Mouse (Mus musculus) forebrain, embryonic 16.5 days (tissue): ENCODE data around the gene Zfp366. TPM values are rescaled to one million over a fixed set of nuclear protein-coding genes. Genes with fewer than 3 reads are reported as not detected.

Experiments used
- ATAC-seq: fragments of 200-750 bp; cut with Nextera tagmentation; 2 replicates; pipeline ENCODE4 v1.8.0; 2017; ENCODE audit warnings: mild to moderate bottlenecking, moderate library complexity
- H3K27ac ChIP-seq: fragments of 300-500 bp; sonication (generic); 2 replicates; pipeline ENCODE4 v1.5.1; 2014; ENCODE audit warnings: low read length, control low read depth
- H3K27me3 ChIP-seq: fragments of 300-500 bp; sonication (generic); replicated peaks from 2 replicates; pipeline ENCODE4 v1.6.1; 2014; ENCODE audit warnings: low read length; ENCODE audit not compliant: control insufficient read depth, insufficient read depth
- H3K36me3 ChIP-seq: fragments of 300-500 bp; sonication (generic); 2 replicates; pipeline ENCODE4 v1.6.1; 2014; ENCODE audit not compliant: control insufficient read depth, insufficient read depth
- H3K4me1 ChIP-seq: fragments of 300-500 bp; sonication (generic); replicated peaks from 2 replicates; pipeline ENCODE4 v1.6.1; 2014; ENCODE audit warnings: low read length; ENCODE audit not compliant: control insufficient read depth, insufficient read depth
- H3K4me2 ChIP-seq: fragments of 300-500 bp; sonication (generic); 2 replicates; pipeline ENCODE4 v1.6.1; 2014; ENCODE audit warnings: mild to moderate bottlenecking, low read length, control low read depth
- H3K4me3 ChIP-seq: fragments of 300-500 bp; sonication (generic); replicated peaks from 2 replicates; pipeline ENCODE4 v1.5.1; 2014; ENCODE audit warnings: mild to moderate bottlenecking, low read length, control low read depth
- H3K9ac ChIP-seq: fragments of 300-500 bp; sonication (generic); replicated peaks from 2 replicates; pipeline ENCODE4 v1.6.1; 2014; ENCODE audit warnings: low read depth, low read length, control low read depth
- H3K9me3 ChIP-seq: fragments of 300-500 bp; sonication (generic); 2 replicates; pipeline ENCODE4 v1.6.1; 2016; ENCODE audit warnings: low read length; ENCODE audit not compliant: control insufficient read depth
- WGBS: fragments of 180-500 bp; shearing (Covaris S2); extraction: QIAGEN DNeasy Blood & Tissue Kit; methylation state at CpG from one replicate; pipeline ENCODE4 v1.1.7; 2014; 5-methylcytosine and 5-hydroxymethylcytosine counted together
- polyA plus RNA-seq: library from polyadenylated mRNA; unstranded; fragments of >200 nt; fragmentation: Nextera tagmentation; extraction: Ambion mirVana; gene quantifications from 2 replicates; pipeline ENCODE4 v1.2.1, GENCODE M21; 2015

The Zfp366 gene
- 0.56 and 0.86 TPM in 2 replicates for polyA plus RNA-seq

- no peak for ATAC-seq
- Histone ChIP-seq H3K36me3 (no peaks in the 10 kb centered on the region), H3K9ac (no peak within 1 kb of the TSS), H3K27me3 (no peaks in the 10 kb centered on the region), H3K9me3 (no peaks in the 10 kb centered on the region), H3K4me2 (no peak within 1 kb of the TSS), H3K4me1 (peaks cover 2% of the 10 kb centered on the region; the same call in 1 of the 2 replicates), H3K27ac (no peak within 1 kb of the TSS), H3K4me3 (0 out of 2 replicates have a peak within 1 kb of the TSS, but pooled peaks have one; percentile 7)
- WGBS = 63% methylated on average over 11 of the region's 11 CpGs
Measured at GRCm38 (mm10) chr13:99184155-99184886, at the start of gene Zfp366. Gene Zfp366, plus strand, starts transcription at chr13:99184823.

DNA sequence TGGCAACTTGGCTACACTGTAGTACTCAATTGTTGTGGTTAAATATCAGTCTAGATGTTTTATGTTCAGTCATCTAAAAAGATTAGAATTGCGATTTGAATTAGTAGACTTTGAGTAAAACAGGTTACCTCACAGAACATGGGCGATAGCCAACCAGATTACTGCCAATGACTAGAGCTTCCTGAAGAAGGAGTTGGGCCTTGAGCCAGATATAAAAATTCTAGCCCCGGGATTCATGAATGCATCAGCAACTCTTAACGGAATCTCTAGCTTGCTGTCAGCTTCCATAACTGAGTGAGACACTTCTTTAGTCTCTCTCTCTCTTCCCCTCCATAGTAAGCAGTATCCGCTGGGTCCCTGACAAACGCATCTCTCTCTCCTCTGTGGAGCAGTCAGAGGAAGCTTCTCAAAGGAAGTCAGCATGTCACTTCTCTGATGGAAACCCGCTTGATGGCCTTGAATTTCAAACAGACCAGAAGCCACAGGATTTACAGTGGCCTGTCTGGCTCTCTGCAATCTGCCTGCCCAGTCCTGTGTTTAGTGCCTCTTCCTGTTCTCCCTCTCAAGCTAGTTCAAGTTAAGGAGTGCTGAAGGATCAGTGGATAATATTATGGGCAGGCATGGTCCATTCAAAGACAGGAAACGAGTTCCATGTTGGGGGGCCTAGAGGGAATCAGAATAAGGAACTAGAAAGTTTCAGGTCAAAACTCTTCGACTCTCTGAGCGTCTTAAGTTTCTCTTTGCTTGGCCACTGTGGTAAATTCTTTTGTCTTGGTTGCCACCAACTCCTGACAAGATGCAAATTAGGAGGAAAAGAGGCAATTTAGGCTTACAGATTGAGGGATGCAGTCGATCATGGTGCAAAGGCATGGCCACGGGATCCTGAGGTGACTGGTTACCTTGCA is 46.0 kb upstream of the Zfp366 start:
- H3K27me3 ChIP-seq = no peaks in the 10 kb centered on the region
- no peak for ATAC-seq
- WGBS = 56% methylated on average over 12 of the region's 12 CpGs
- H3K4me1 ChIP-seq = peaks cover 12% of the 10 kb centered on the region
- no peak overlapping the region for H3K9ac ChIP-seq
- H3K4me3 ChIP-seq = no peak overlapping the region
- H3K36me3 ChIP-seq = no peaks in the 10 kb centered on the region
- no peak overlapping the region for H3K4me2 ChIP-seq
- H3K27ac ChIP-seq = no peak overlapping the region
- H3K9me3 ChIP-seq = no peaks in the 10 kb centered on the region

GRCm38 (mm10) chr13:99146355-99146871 is 38.2 kb upstream of the Zfp366 start:
- Histone ChIP-seq H3K9me3 (no peaks in the 10 kb centered on the region), H3K36me3 (no peaks in the 10 kb centered on the region), H3K9ac (no peak overlapping the region), H3K4me2 (no peak overlapping the region), H3K27me3 (no peaks in the 10 kb centered on the region), H3K4me1 (peaks cover 12% of the 10 kb centered on the region), H3K4me3 (no peak overlapping the region), H3K27ac (no peak overlapping the region)
- no peak; the same call in 1 of the 2 replicates for ATAC-seq
- 72% methylated on average over 13 of the region's 13 CpGs for WGBS

GRCm38 (mm10) chr13:99147645-99148111 is 36.9 kb upstream of the Zfp366 start:
- no peaks in the 10 kb centered on the region for H3K9me3 ChIP-seq
- no peak overlapping the region for H3K4me3 ChIP-seq
- no peak overlapping the region for H3K4me2 ChIP-seq
- whole genome bisulfite sequencing = 59% methylated on average over 6 of the region's 6 CpGs
- H3K27me3 ChIP-seq = 0 out of 2 replicates have a peak, but pooled peaks cover 1% of the 10 kb centered on the region
- no peaks in the 10 kb centered on the region for H3K36me3 ChIP-seq
- H3K27ac ChIP-seq = no peak overlapping the region
- H3K9ac ChIP-seq = no peak overlapping the region
- peaks cover 15% of the 10 kb centered on the region for H3K4me1 ChIP-seq
- no peak for ATAC-seq

DNA sequence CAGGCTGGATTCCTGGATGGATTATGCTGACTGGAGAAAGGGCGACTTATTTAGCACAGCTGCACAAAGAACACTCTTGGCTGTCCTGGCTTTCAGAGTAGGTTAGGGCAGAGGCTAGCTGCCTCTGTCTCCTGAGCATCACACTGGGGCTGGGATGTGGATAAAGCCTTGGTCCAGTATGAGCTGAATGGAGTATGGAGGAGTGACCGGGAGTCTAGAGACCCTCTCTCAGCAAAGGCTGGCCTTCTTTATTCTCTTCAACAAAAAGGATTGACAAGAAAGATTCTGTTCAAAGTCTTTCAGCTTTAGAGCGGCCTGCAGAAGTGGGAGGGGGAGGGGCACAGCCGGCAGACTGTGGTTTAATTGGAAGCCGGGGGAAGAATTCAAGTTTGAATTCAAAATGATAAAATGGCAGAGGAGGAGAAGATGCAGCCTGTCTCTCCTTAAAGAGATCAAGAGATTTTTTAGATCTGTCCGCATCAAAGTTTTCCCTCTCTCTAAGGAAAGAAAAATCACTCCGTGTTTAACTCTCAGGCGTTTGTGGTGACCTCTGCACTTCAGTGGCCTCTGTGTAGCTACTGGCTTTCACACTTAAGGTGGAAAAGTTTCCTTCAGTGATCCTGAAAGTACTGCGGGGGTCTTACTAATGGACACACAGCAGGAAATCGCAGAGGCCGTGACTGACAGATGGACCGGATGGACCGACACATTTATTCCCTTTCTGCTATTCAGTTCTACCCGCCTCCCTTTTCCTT is 34.9 kb upstream of the Zfp366 start:
- Histone ChIP-seq H3K4me3 (no peak overlapping the region), H3K9ac (no peak overlapping the region), H3K36me3 (no peaks in the 10 kb centered on the region), H3K4me2 (no peak overlapping the region), H3K27me3 (0 out of 2 replicates have a peak, but pooled peaks cover 2% of the 10 kb centered on the region), H3K27ac (no peak overlapping the region), H3K4me1 (peaks cover 16% of the 10 kb centered on the region), H3K9me3 (peaks cover 3% of the 10 kb centered on the region; the same call in 1 of the 2 replicates)
- 25% methylated on average over 14 of the region's 14 CpGs for WGBS
- no peak for ATAC-seq

DNA sequence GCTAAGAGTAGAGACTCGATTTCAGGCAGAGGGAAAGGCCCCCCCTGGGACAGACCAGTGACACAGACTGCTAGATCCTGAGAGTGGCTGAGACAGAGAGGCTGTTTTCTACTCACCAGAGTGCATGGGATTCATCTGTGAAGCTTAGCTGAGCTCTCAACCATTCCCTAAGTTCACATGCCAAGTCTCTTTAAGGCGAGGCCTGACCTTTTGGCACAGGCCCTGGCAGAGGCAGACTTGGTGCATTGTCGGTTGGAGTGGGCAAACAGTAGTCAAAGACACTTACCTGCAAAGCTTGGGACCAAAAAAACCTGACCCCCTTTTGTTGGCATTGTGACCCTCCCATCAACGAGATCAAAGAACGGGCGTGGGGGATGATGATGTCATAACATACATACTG is 34.0 kb upstream of the Zfp366 start:
- ATAC-seq = no peak
- H3K27me3 ChIP-seq = 0 out of 2 replicates have a peak, but pooled peaks cover 2% of the 10 kb centered on the region
- H3K9ac ChIP-seq = no peak overlapping the region
- no peak overlapping the region for H3K4me2 ChIP-seq
- H3K4me3 ChIP-seq = no peak overlapping the region
- H3K27ac ChIP-seq = no peak overlapping the region
- no peaks in the 10 kb centered on the region for H3K36me3 ChIP-seq
- WGBS = 67% methylated on average over 6 of the region's 6 CpGs
- H3K4me1 ChIP-seq = peaks cover 16% of the 10 kb centered on the region
- peaks cover 3% of the 10 kb centered on the region; the same call in 1 of the 2 replicates for H3K9me3 ChIP-seq

- Histone ChIP-seq H3K4me3 (no peak overlapping the region), H3K4me2 (no peak overlapping the region), H3K9me3 (peaks cover 3% of the 10 kb centered on the region; the same call in 1 of the 2 replicates), H3K4me1 (peaks cover 16% of the 10 kb centered on the region), H3K9ac (no peak overlapping the region), H3K36me3 (no peaks in the 10 kb centered on the region), H3K27me3 (0 out of 2 replicates have a peak, but pooled peaks cover 2% of the 10 kb centered on the region), H3K27ac (no peak overlapping the region)
- WGBS = 33% methylated on average over 8 of the region's 8 CpGs
- ATAC-seq = no peak; the same call in 1 of the 2 replicates
Measured at GRCm38 (mm10) chr13:99151121-99151520, 33.5 kb upstream of the Zfp366 start.

DNA sequence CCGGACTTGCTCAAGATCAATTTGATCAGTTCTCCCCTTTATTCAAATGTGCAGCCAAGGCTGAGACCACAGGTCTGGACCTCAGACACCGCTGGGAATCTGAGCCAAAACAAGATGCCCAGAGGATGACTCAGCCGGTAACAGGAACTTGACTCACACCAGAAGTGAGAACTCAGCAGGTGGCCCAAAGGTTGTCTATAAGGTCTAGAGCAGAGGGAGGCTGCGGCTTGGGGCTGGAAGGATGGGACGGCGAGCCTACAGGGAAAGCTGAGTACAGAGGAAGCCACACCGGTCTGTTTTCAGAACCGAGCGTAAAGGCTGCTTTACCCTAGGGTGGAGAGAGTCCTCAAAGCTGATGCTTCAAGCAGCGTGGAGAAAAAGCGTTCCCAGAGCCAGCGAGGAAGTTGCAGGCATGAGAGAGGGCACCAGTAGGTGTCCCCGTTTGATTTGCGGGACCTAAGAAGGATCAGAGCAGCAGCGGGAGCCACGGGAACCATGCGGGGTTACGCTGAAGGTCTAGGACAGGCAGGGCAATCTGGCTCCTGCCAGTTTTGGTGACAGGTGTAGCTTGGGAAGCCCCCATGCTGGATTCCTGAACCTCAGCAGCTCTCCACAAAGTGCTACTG is 32.2 kb upstream of the Zfp366 start:
- Histone ChIP-seq H3K36me3 (no peaks in the 10 kb centered on the region), H3K9ac (no peak overlapping the region), H3K4me1 (peaks cover 16% of the 10 kb centered on the region), H3K27ac (no peak overlapping the region), H3K4me2 (no peak overlapping the region), H3K27me3 (0 out of 2 replicates have a peak, but pooled peaks cover 2% of the 10 kb centered on the region), H3K9me3 (peaks cover 3% of the 10 kb centered on the region; the same call in 1 of the 2 replicates), H3K4me3 (no peak overlapping the region)
- 33% methylated on average over 18 of the region's 18 CpGs for WGBS
- ATAC-seq = peak; percentile 33; the same call in 1 of the 2 replicates
